Mouse (Mus musculus) bone marrow macrophage, adult 2 months (primary cell): Measurements from ENCODE around the gene Olfr1026.

Source experiments
- CTCF ChIP-seq: IDR thresholded peaks from 2 replicates; pipeline ENCODE4 v1.5.1; 2012; ENCODE audit warnings: low read depth, mild to moderate bottlenecking, low read length, moderate library complexity
- POLR2A ChIP-seq: IDR thresholded peaks from 2 replicates; pipeline ENCODE4 v1.6.1; 2012; ENCODE audit warnings: mild to moderate bottlenecking, low read depth, low read length, borderline replicate concordance

GRCm38 (mm10) chr2:85904952-85905351 is 16.4 kb upstream of the Olfr1026 start, which contains the start of gene Olfr1024:
- TF ChIP-seq CTCF: no peak
- no peak for TF ChIP-seq POLR2A
